Mouse (Mus musculus) cerebellum, postnatal 25 days (tissue): ENCODE data around the gene Me1.
A peak's percentile ranks its signal among the peaks of the same experiment; 100 is the strongest.

Experiments used
- DNase-seq, 2 experiments: peaks; one replicate each; pipeline ENCODE4 v3.0.0; 2021; ENCODE audit warnings: mixed read lengths in 2 of 2

The Me1 gene

GRCm38 (mm10) chr9:86592676-86593668 is 102.8 kb downstream of the Me1 start:
- DNase-seq, result no peak

- DNase-seq, result no peak
Measured at GRCm38 (mm10) chr9:86587019-86587795, 108.5 kb downstream of the Me1 start.

GRCm38 (mm10) chr9:86583740-86584139 is 112.0 kb downstream of the Me1 start:
- DNase-seq, result peak; percentile 70 to 82

GRCm38 (mm10) chr9:86579657-86580056 is 116.1 kb downstream of the Me1 start:
- DNase-seq, result no peak

- no peak for DNase-seq
Measured at GRCm38 (mm10) chr9:86575178-86575577, 120.6 kb downstream of the Me1 start.

- DNase-seq, result no peak
Measured at GRCm38 (mm10) chr9:86573616-86574303, 122.0 kb downstream of the Me1 start.

- peak; percentile 75 to 88 for DNase-seq
Measured at GRCm38 (mm10) chr9:86572636-86573291, 123.0 kb downstream of the Me1 start.

- DNase-seq, result peak in 1 of 2 experiments; percentile 65
Measured at GRCm38 (mm10) chr9:86572196-86572595, 123.6 kb downstream of the Me1 start.

GRCm38 (mm10) chr9:86571540-86572135 is 124.1 kb downstream of the Me1 start, which contains the start of the genes Pgm3 and Rwdd2a:
Gene Pgm3, minus strand, starts transcription at chr9:86571842.
Gene Rwdd2a, plus strand, starts transcription at chr9:86571991.
- DNase-seq, result peak; percentile 97 to 100

GRCm38 (mm10) chr9:86570946-86571345 is 124.8 kb downstream of the Me1 start:
- no peak for DNase-seq

- DNase-seq, result no peak
Measured at GRCm38 (mm10) chr9:86570261-86570890, 125.4 kb downstream of the Me1 start.

- no peak for DNase-seq
Measured at GRCm38 (mm10) chr9:86569314-86569910, 126.3 kb downstream of the Me1 start.

- no peak for DNase-seq
Measured at GRCm38 (mm10) chr9:86560543-86560942, 135.2 kb downstream of the Me1 start.

- DNase-seq, result peak in 1 of 2 experiments; percentile 41
Measured at GRCm38 (mm10) chr9:86554641-86555040, 141.1 kb downstream of the Me1 start.

- DNase-seq, result peak; percentile 21 to 55
Measured at GRCm38 (mm10) chr9:86553886-86554285, 141.9 kb downstream of the Me1 start.

- no peak for DNase-seq
Measured at GRCm38 (mm10) chr9:86550717-86551116, 145.0 kb downstream of the Me1 start.

- DNase-seq, result no peak
Measured at GRCm38 (mm10) chr9:86549637-86550162, 146.1 kb downstream of the Me1 start.

GRCm38 (mm10) chr9:86544559-86544958 is 151.2 kb downstream of the Me1 start:
- DNase-seq, result no peak

GRCm38 (mm10) chr9:86543451-86543850 is 152.3 kb downstream of the Me1 start:
- DNase-seq, result no peak

- DNase-seq, result no peak
Measured at GRCm38 (mm10) chr9:86534071-86534470, 161.7 kb downstream of the Me1 start.
